Mouse (Mus musculus): ENCODE measurements at regions not wholly inside any gene's neighbourhood (a gene's known extent, or its start where the extent isn't known, plus 50 kb on each side); places are given as distances from the start of the nearest gene placed in this dataset.
A peak's percentile ranks its signal among the peaks of the same experiment; 100 is the strongest.
"Not testable (repeated sequence)": the region's sequence is repeated elsewhere in the genome, so short reads cannot be mapped to it uniquely, and the experiment has no call there.

DNA sequence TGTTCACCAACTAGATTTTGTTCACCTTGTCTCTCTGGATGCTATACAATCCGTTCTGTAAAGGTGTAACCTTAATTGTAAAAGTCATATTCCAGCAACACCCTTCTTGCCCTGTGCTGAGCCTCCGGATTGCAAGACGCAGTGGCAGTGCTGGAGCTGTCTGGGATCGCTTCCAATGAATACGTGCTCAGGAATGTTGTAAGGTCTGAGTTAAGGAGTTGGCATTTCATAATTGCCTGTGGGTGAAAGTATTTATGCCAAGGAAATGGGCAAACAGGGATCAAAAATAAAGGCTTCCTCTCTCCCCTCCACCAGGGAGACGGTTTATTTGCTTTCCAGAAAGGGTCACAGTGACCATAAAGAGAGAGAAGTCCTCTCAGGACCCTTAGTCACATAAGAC is 93.3 kb downstream of the Apob start:
- no peak for DNase-seq

DNA sequence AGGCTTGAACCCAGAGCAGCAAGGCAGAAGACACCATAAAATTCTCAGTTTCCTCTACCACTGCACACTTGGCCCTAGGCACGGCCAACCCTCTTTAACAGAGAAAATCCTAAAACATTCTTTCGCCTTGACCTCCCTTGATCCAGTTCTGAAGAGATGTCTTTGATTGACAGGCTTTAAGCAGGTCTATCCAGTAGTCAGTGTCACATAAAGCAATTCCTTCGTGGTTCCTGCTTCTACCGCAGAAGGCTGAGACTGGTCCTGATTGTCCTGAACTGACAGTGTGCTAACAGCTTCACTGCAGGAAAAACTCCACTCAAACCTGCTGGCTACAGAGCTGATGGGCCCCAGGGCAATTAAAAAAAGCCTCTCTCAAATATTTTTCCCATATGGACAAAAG is 93.8 kb downstream of the Apob start:
- no peak for DNase-seq

DNA sequence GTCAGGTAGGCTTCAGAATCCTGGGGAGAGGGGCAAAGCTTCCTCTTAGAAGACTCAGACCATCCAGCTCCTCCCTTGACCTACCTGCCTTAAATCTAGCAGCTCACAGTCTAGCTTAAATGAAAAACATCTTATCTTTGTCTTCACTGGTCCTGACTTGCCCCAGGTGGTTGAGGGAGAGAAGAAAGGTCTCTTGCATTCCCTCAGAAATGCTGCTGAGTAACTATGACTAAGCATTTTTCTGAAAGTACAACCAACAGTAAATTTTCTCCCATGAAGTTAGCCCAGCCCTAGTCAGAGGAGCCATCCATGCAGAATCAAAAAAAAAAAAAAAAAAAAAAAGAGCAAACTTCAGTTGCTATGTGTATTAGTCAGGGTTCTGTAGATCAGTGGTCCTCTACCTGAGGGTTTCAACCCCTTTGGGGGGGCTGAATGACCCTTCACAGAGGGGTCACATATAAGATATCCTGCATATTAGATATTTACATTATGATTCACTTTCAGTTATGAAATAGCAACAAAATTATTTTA is 98.6 kb downstream of the Apob start:
- no peak for DNase-seq

DNA sequence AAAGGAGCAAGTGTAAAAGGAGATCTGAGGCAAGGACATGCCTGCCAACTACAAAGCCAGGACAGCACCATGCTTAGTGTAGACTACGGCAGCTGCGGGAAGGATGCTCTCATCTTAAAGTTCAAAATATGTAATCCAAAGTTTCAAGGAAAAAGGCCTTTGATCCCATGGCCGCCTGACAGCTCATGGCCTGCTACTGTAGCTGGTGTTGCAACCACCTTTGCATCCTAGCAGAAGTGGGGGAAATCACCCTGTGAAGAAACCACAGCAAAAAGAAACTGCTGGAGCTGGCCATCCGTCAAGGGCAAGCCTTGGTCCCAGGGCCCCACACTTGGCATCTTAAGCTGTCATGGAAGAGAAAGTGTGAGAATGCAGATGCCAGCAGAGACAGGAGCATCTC is 99.9 kb downstream of the Apob start:
- DNase-seq, result no peak

DNA sequence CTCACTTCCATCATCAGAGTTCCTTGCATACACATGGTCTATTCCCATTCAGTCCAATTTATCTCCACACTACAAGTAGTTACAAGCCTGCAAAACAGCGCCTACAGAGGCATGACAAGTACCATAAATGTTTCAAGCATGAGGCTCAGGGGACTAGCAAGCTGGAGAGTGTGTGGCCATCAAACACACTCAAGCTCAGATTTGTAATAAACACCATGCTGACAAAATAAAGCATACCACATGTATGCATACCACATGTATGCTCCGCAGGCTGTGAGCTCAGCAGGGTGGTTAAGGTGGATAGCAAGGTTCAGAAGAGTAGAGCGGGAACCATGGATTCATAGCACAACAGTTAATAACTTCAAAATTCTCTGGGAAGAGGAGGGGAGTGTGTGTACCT is 100.6 kb downstream of the Apob start:
- DNase-seq, result no peak

DNA sequence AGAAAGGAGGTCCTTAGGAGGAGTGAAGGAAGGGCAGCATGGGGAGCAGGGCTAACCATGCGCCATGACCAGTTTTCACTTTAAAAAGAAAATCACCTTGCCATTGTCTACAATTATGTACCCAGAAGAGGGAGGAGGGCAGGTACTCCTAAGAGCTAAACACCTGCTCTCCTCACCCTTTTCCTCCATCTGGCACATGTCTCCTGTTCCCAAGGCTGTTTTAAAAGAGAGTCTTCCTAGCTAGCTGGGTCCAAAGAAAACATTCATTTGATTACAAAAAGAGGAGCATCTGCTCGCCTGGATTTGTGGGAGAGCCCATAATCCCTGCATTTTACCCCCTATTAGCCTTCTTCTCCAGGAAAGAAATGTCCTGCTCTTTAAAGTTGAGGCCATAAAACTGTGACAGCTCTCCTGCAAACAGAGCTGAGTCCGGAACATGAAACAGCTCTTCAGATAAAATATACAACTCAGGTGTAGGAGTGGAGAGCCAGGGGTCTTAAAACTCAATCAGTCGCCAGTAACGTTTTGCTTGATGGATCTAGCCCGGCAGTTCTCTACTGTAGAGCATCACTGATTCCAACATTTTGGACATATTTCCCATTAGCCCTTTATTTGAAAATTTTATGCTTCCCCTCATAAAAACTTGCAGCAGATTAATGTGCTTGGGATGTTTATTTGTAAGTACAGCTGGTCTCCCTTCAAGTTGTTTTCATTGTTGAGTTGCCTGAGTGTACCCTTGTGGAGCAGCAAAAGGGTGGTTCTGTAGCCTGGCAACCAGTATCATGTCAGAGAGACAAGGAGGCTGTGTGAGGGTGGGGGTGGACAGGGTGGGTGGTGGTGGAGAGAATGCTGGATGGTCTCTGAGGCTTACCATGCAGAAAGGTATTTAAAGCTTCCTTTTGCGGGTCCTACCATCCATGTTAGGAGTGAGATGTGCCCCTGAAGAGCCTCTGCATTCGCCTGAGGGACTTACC is 105.5 kb downstream of the Apob start:
- no peak for DNase-seq

DNA sequence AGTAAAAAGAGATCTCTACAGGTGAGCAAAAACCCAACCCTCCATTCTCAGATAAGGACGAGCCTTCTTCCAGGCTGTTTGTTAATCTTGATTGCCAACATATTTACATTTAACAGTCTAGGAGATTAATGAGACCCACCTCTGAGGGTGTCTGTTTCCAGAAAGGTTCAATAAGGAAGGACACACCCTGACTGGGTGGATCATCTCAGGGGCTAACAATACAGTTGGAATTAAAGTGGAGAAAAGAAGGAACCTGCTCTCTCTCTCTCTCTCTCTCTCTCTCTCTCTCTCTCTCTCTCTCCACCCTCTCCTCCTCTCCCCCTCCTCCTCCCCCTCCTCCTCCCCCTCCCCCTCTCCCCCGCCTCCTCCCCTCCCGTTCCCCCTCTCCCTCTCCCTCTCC is 110.5 kb downstream of the Apob start:
- DNase-seq, result no peak

DNA sequence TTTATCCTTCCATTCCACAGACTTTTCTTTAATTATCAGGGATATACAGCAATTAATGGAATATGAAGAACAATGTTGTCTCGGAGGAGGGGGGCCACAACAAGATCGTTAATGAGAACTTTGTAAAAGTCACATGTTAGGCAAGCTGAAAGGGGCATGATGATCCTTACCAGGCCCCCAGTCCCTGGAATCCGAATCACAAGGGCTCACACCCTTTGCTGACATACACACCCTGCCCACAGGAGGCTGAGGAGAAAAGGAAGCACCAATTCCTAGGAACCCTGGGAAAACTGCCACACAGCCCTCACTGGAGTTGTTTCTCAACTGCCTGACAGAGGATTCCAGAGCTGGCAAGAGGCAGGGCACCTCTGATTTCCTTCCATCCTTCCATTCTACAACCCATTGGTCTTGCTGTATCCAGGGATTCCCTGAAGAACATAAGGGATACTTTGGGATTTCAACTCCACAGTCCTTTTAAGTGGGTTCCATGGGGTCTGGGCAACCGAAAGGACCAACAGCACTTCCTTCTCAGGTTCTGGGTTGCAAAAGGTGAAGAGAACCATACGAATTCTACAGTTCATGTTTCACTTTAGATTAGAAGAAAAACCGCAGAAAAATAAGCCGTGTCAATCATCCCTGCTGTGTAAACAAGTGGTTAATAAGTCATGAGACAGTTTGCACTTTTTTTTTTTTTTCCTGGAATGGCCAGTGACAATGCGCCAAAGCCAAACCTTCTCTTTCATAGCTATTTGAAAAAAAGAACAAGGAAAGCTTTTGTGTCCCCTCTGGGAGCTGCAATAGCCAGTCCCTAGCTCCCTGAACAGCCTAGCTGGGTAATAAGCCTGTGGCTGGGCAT is 112.2 kb downstream of the Apob start:
- DNase-seq, result peak in 1 of 2 experiments; percentile 34

DNA sequence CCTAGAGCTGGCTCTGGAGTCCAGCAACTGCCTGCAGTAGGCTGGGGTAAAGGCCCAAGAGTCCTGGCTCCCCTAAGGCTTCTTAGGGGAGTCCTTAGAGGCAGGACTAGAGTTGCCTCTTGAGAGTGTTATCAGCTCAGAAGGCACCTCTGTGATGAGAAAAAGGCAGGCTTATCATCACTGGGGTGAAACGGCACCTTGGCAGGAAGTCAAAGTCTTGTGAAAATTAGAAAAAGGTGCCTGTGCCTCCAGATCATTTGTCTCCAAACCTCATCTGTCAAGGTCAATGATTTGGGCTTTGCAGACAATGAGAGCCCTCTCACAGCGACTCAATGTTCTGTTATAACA is 112.8 kb downstream of the Apob start:
- DNase-seq, result no peak

DNA sequence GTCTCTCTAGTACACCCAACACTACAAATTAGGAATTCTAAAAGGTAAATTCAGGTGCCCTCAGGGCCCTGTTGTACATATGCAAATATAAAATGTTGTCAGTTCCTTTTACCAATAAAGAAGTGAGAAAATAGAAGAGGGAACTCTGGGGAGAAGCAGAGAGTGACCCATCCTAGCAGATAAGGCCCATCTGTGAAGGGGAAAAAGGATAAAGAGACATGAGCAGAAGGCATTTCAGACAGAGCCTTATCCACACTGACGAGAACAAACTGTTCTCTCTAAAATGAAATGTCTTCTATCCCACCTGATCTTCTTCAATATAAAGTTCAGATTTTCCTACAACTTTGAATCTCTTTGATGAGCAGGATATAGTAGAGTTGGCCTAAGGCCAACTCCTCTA is 114.5 kb upstream of the Ldah start:
- DNase-seq, result no peak

DNA sequence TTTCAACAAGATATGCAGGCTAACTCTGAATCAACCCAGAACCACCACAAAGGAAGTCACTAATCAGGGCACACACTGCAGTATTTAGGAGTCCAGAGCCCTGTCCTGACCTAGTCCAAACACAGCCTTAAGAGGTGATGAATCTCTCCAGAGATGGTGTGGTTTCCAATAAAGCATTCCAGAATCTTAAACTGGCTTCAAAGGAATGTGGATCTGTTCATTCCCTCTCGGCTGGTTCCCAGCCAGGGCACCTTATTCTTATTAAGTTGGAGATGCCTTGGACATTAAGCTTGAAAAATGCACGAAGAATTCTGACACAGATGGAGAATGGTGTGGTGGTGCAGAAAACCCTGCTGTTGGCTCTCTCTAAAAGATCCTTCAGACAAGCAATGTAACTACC is 112.0 kb upstream of the Ldah start:
- DNase-seq, result no peak

DNA sequence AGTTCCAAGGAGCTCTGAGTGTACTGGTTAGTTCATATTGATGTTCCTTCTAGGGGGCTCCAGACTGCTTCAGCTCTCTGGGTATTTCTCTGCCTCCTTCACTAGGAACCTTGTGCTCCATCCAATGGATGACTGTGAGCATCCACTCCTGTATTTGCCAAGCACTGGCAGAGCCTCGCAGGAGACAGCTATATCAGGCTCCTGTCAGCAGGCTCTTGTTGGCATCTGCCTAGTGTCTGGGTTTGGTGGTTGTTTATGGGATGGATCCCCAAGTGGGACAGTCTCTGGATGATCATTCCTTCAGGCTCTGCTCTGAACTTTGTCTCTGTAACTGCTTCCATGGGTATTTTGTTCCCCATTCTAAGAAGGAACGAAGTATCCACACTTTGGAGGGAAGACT is 109.5 kb upstream of the Ldah start:
- DNase-seq, result not testable (repeated sequence)

DNA sequence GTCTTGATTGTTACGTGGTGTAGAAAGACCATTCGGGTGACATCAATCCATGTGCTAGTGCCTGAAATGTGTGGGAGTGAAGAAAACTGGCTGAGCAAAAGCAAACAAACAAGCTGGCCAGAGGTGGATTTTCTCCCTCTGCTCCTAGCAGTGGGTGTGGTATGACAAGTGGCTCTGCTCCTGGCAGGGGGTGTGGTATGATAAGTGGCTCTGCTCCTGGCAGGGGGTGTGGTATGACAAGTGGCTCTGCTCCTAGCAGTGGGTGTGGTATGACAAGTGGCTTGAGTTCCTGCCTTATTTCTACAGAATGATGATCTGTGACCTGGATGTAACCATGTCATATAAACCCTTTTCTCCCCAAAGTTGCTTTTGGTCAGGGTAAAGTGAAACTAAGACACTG is 108.8 kb upstream of the Ldah start:
- DNase-seq, result no peak

DNA sequence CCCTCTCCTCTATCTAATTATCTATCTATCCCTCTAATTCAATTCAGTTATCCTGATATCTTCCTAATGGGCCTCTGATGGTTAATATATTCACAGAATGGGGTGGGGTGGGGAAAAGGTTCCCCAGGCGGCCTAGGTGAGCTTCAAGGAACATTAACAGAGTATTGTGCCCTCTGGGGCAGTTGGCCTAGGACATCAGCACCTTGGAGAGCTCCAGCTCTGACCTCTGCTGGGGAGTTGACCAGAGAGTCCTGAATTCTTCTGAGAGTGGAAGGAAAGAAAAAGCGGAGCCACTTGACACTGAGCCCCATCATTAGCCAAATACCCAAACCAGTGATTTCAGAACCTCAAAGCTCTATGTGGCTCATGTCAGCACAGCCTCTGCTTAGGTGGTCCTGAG is 108.1 kb upstream of the Ldah start:
- DNase-seq, result peak; percentile 48 to 58

DNA sequence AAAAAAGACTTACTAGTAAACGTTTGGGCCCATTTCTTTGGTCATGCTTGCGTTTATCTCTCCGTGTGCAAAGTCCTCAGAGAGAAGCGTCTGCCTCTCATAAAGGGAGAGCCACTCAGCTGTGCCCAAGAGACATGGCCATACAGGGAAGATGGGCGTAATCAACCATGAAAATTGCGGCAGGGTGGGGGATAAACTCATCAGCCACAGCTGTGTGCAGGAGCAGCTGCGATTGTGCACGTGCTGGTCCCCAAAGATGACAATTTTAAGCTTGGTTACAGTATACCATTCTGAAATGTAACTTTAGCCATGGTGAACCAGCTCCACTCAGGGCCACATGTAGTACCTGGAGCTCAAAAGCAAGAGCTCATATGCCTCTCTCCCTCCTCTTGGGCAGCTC is 106.1 kb upstream of the Ldah start:
- DNase-seq, result no peak

DNA sequence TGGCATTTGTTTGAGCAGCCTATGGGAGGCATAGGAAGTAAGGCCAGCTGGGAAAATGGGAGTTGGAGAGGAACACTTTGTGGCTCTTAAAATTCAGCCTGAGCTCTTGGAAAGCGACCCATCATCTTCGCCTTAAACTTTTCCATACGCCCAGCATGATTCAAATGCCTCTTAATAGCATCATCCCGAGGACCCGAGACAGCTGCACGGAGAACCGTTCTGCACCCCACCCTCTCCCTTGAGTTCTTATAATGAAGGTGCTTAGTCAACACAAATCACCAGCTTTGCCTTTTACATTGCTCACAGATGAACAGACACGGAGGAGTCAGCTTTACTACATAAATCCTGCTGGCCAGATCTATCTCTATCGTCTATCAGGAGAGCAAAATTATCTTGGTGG is 104.6 kb upstream of the Ldah start:
- DNase-seq, result no peak

DNA sequence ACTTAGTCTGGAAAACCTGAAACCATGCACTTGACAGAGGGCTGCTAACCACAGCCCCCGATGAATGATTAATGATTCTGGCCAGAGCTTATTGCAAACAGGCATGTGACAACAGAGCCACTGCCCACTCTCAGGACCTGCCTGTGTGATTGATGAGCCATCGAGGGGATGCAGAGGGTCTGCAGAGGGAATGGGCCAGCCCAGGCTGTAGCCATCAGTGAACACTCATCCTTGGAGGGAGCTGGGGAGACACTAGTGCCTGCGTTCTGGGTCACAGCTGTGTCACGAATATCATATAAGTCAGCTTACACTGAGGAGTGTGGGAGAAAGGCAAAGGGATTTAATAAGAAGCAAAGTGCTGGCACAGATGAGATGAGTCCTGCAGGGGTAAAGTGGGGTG is 100.8 kb upstream of the Ldah start:
- no peak for DNase-seq

DNA sequence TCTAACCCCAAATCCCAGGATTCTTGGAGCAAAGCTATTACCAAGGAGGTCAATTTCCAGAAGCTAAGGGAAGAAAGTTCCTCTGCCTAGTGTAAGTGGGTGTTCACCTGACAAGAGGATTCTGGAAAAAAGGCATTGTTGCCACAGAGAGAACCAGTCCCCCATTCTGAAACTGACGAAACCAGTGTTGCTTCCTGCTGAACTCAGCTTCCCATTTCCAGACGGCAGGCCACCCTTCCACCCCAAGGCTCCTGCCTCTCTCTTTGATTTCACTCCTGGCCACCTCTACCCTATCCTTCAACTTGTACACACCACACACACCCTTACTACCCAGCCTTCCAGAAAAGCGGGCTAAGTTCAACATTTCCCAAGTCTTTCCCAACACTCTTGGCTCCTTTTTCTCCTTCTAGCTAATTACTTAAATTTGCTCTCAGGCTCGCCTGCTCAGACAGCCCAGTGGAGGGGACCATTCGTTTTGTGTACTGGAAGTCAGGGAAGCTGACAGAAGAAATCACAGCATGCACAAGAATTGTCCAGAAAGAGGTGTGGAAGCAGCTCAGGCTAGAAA is 98.6 kb upstream of the Ldah start:
- no peak for DNase-seq

DNA sequence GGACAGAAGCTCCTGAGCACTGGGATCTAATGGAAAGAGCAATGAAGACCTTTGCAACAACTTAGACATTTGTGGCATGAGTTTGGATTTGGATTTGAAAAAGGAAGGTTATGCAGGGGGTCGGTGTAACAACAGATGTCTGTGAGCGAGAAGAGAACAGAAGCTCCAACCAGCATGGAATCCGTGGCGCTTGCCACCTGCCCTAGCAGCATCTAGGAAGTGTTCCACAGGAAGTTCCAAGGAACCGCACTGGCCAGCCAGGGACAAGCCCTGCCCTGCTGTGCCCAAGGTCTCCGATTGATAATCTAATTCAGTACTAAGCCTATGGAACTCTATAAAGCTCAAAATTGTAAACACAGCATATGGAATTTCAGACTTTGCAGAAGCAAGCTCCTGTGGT is 98.0 kb upstream of the Ldah start:
- no peak for DNase-seq

DNA sequence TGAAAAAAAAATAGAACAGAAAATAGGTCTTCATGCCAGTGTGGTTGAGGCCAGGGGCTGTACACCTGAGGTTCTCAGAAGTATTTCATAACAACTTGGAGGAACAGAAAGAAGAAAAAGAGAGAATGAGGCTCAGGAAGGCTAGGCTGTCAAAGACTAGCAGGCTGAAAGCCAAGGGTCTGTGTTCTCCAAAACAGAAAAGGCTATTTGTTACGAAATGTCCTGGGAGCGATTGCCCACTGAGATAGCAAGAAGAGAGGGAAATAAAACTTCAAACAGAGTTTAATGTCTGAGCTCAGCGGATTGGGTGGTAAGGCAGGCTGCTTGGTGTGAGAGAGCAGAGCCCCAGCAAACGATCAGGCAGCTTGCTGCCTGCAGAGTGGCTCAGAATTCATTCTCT is 97.6 kb upstream of the Ldah start:
- DNase-seq, result peak in 1 of 2 experiments; percentile 1

DNA sequence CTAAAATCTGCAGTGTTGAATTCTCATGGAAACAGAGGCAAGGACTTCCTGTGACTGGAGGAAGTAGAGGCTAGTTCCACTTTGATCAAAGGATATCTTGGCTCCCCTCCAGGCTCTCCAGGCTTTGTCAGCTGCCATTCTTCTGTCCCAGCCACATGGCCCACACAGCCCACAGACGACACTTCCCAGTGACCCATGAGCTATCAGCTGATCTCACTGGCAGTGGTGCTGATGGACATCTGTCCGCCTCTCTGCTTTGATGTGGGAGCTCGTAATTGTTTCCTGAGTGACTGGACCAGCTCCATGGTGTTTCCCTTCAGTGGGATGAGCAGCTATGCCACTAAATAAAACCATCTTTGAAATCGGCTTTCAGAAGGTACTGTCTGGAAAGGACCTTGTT is 96.4 kb upstream of the Ldah start:
- no peak for DNase-seq

DNA sequence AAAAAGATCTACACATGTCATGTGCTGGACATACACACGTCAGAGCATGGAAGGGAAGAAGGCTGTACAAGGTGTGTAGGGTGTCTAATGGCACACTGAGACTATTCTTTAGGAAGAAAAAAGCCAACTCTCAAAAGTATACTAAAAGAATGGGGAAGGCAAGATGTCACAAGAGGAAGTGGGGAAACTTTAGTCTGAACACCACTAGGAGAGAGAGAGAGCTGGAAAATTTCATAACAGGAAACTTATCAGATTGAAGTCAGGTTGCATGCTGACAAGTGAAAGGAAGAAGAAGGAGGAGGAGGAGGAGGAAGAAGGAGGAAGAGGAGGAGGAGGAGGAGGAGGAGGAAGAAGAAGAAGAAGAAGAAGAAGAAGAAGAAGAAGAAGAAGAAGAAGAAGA is 52.3 kb upstream of the Ldah start:
- no peak for DNase-seq

All from kidney, postnatal 25 days (tissue).